Mouse (Mus musculus): ENCODE measurements around the gene Hsf5. TPM values are rescaled to one million over a fixed set of nuclear protein-coding genes. Genes with fewer than 3 reads are reported as not detected.

Hsf5 gene
- polyA plus RNA-seq (2015; fragmentation: Nextera tagmentation; extraction: Ambion mirVana), result 0.15 and 0.17 TPM in 2 replicates

- no peak within 1 kb of the TSS for H3K27ac ChIP-seq (ENCODE audit: low read length)
- H3K9ac ChIP-seq (ENCODE audit: low read depth, low read length), result no peak within 1 kb of the TSS
- 91% methylated on average over 67 of the region's 69 CpGs for WGBS
- ATAC-seq, result no peak
- H3K4me2 ChIP-seq (ENCODE audit: low read depth, low read length), result no peak within 1 kb of the TSS
- 0 out of 2 replicates have a peak, but pooled peaks cover 5% of the 10 kb centered on the region for H3K9me3 ChIP-seq (ENCODE audit: control insufficient read depth, low read length)
- no peaks in the 10 kb centered on the region for H3K27me3 ChIP-seq (replicated peaks; ENCODE audit: control insufficient read depth, insufficient read depth, low read length)
- no peak within 1 kb of the TSS for H3K4me3 ChIP-seq (ENCODE audit: low read length)
- no peaks in the 10 kb centered on the region for H3K4me1 ChIP-seq (ENCODE audit: control insufficient read depth, insufficient read depth, low read length)
- peaks cover 49% of the 10 kb centered on the region for H3K36me3 ChIP-seq (ENCODE audit: control insufficient read depth, insufficient read depth, low read length)
These were observed at the start of gene Hsf5 for GRCm38 (mm10) chr11:87616790-87617474. Hsf5 (plus strand) TSS chr11:87617164.

GRCm38 (mm10) chr11:87568255-87568953, 48.6 kb upstream of the Hsf5 start, which contains the start of gene Sept4:
Sept4 (plus strand) TSS chr11:87568903.
- 74% methylated on average over 7 of the region's 7 CpGs for WGBS
- no peak within 1 kb of the TSS for H3K9ac ChIP-seq (ENCODE audit: low read depth, low read length)

GRCm38 (mm10) chr11:87570743-87571142, 46.2 kb upstream of the Hsf5 start:
- Histone ChIP-seq H3K4me2 (ENCODE audit: low read depth, low read length) (no peak overlapping the region), H3K4me1 (ENCODE audit: control insufficient read depth, insufficient read depth, low read length) (0 out of 2 replicates have a peak, but pooled peaks cover 4% of the 10 kb centered on the region), H3K27ac (ENCODE audit: low read length) (no peak overlapping the region), H3K36me3 (ENCODE audit: control insufficient read depth, insufficient read depth, low read length) (no peaks in the 10 kb centered on the region), H3K9ac (ENCODE audit: low read depth, low read length) (no peak overlapping the region), H3K9me3 (ENCODE audit: control insufficient read depth, low read length) (no peaks in the 10 kb centered on the region), H3K4me3 (ENCODE audit: low read length) (no peak overlapping the region), H3K27me3 (replicated peaks; ENCODE audit: control insufficient read depth, insufficient read depth, low read length) (no peaks in the 10 kb centered on the region)
- whole genome bisulfite sequencing, result 64% methylated on average over 5 of the region's 5 CpGs
- no peak for ATAC-seq

More at GRCm38 (mm10) chr11:87568255-87568953, 48.6 kb upstream of the Hsf5 start, which contains the start of gene Sept4:
- ATAC-seq, result no peak
- Histone ChIP-seq H3K27me3 (replicated peaks; ENCODE audit: control insufficient read depth, insufficient read depth, low read length) (no peaks in the 10 kb centered on the region), H3K9me3 (ENCODE audit: control insufficient read depth, low read length) (no peaks in the 10 kb centered on the region), H3K4me1 (ENCODE audit: control insufficient read depth, insufficient read depth, low read length) (no peaks in the 10 kb centered on the region), H3K27ac (ENCODE audit: low read length) (no peak within 1 kb of the TSS), H3K36me3 (ENCODE audit: control insufficient read depth, insufficient read depth, low read length) (no peaks in the 10 kb centered on the region), H3K4me3 (ENCODE audit: low read length) (no peak within 1 kb of the TSS), H3K4me2 (ENCODE audit: low read depth, low read length) (no peak within 1 kb of the TSS)

GRCm38 (mm10) chr11:87571361-87571950, 45.5 kb upstream of the Hsf5 start:
- Histone ChIP-seq H3K9me3 (ENCODE audit: control insufficient read depth, low read length) (no peaks in the 10 kb centered on the region), H3K4me3 (ENCODE audit: low read length) (no peak overlapping the region), H3K4me1 (ENCODE audit: control insufficient read depth, insufficient read depth, low read length) (0 out of 2 replicates have a peak, but pooled peaks cover 4% of the 10 kb centered on the region), H3K4me2 (ENCODE audit: low read depth, low read length) (no peak overlapping the region), H3K36me3 (ENCODE audit: control insufficient read depth, insufficient read depth, low read length) (no peaks in the 10 kb centered on the region), H3K9ac (ENCODE audit: low read depth, low read length) (no peak overlapping the region), H3K27ac (ENCODE audit: low read length) (peak overlapping the region; percentile 58), H3K27me3 (replicated peaks; ENCODE audit: control insufficient read depth, insufficient read depth, low read length) (no peaks in the 10 kb centered on the region)
- no peak for ATAC-seq
- 97% methylated on average over 1 of the region's 1 CpGs for WGBS

GRCm38 (mm10) chr11:87573751-87574150, 43.2 kb upstream of the Hsf5 start:
- Histone ChIP-seq H3K9me3 (ENCODE audit: control insufficient read depth, low read length) (no peaks in the 10 kb centered on the region), H3K27me3 (replicated peaks; ENCODE audit: control insufficient read depth, insufficient read depth, low read length) (no peaks in the 10 kb centered on the region), H3K4me1 (ENCODE audit: control insufficient read depth, insufficient read depth, low read length) (peaks cover 10% of the 10 kb centered on the region; the same call in 1 of the 2 replicates), H3K4me2 (ENCODE audit: low read depth, low read length) (no peak overlapping the region), H3K36me3 (ENCODE audit: control insufficient read depth, insufficient read depth, low read length) (no peaks in the 10 kb centered on the region), H3K4me3 (ENCODE audit: low read length) (no peak overlapping the region), H3K9ac (ENCODE audit: low read depth, low read length) (no peak overlapping the region), H3K27ac (ENCODE audit: low read length) (no peak overlapping the region)
- WGBS, result 62% methylated on average over 7 of the region's 7 CpGs
- ATAC-seq, result no peak

- Histone ChIP-seq H3K9me3 (ENCODE audit: control insufficient read depth, low read length) (no peaks in the 10 kb centered on the region), H3K27me3 (replicated peaks; ENCODE audit: control insufficient read depth, insufficient read depth, low read length) (no peaks in the 10 kb centered on the region), H3K4me2 (ENCODE audit: low read depth, low read length) (no peak overlapping the region), H3K27ac (ENCODE audit: low read length) (no peak overlapping the region), H3K36me3 (ENCODE audit: control insufficient read depth, insufficient read depth, low read length) (no peaks in the 10 kb centered on the region), H3K4me3 (ENCODE audit: low read length) (no peak overlapping the region), H3K4me1 (ENCODE audit: control insufficient read depth, insufficient read depth, low read length) (peaks cover 10% of the 10 kb centered on the region), H3K9ac (ENCODE audit: low read depth, low read length) (no peak overlapping the region)
- ATAC-seq, result no peak
- 57% methylated on average over 21 of the region's 21 CpGs for WGBS
These were observed 42.3 kb upstream of the Hsf5 start for GRCm38 (mm10) chr11:87574520-87575180.

- Histone ChIP-seq H3K4me2 (ENCODE audit: low read depth, low read length) (peak overlapping the region; percentile 93), H3K36me3 (ENCODE audit: control insufficient read depth, insufficient read depth, low read length) (no peaks in the 10 kb centered on the region), H3K27me3 (replicated peaks; ENCODE audit: control insufficient read depth, insufficient read depth, low read length) (no peaks in the 10 kb centered on the region; the same call in 1 of the 2 replicates), H3K9me3 (ENCODE audit: control insufficient read depth, low read length) (no peaks in the 10 kb centered on the region), H3K4me3 (ENCODE audit: low read length) (peak overlapping the region; percentile 64), H3K27ac (ENCODE audit: low read length) (0 out of 2 replicates have a peak overlapping the region, but pooled peaks have one; percentile 39), H3K4me1 (ENCODE audit: control insufficient read depth, insufficient read depth, low read length) (peaks cover 10% of the 10 kb centered on the region), H3K9ac (ENCODE audit: low read depth, low read length) (peak overlapping the region; percentile 75; the same call in 1 of the 2 replicates)
- no peak for ATAC-seq
- WGBS, result 27% methylated on average over 6 of the region's 6 CpGs
These were observed 39.2 kb upstream of the Hsf5 start for GRCm38 (mm10) chr11:87577601-87578248.

GRCm38 (mm10) chr11:87578249-87578962, 38.6 kb upstream of the Hsf5 start:
- WGBS, result under 1% methylated on average over 40 of the region's 40 CpGs
- no peaks in the 10 kb centered on the region for H3K9me3 ChIP-seq (ENCODE audit: control insufficient read depth, low read length)
- H3K36me3 ChIP-seq (ENCODE audit: control insufficient read depth, insufficient read depth, low read length), result no peaks in the 10 kb centered on the region
- H3K9ac ChIP-seq (ENCODE audit: low read depth, low read length), result peak overlapping the region; percentile 75
- H3K4me2 ChIP-seq (ENCODE audit: low read depth, low read length), result peak overlapping the region; percentile 93
- H3K4me3 ChIP-seq (ENCODE audit: low read length), result peak overlapping the region; percentile 64
- H3K27me3 ChIP-seq (replicated peaks; ENCODE audit: control insufficient read depth, insufficient read depth, low read length), result no peaks in the 10 kb centered on the region; the same call in 1 of the 2 replicates
- ATAC-seq, result peak; percentile 91
- H3K27ac ChIP-seq (ENCODE audit: low read length), result peak overlapping the region; percentile 39
- H3K4me1 ChIP-seq (ENCODE audit: control insufficient read depth, insufficient read depth, low read length), result peaks cover 10% of the 10 kb centered on the region

Measured in intestine, embryonic 16.5 days (tissue).